Mouse (Mus musculus): ENCODE data around the gene Pdzk1ip1.
A peak's percentile ranks its signal among the peaks of the same experiment; 100 is the strongest.

The Pdzk1ip1 gene

DNA sequence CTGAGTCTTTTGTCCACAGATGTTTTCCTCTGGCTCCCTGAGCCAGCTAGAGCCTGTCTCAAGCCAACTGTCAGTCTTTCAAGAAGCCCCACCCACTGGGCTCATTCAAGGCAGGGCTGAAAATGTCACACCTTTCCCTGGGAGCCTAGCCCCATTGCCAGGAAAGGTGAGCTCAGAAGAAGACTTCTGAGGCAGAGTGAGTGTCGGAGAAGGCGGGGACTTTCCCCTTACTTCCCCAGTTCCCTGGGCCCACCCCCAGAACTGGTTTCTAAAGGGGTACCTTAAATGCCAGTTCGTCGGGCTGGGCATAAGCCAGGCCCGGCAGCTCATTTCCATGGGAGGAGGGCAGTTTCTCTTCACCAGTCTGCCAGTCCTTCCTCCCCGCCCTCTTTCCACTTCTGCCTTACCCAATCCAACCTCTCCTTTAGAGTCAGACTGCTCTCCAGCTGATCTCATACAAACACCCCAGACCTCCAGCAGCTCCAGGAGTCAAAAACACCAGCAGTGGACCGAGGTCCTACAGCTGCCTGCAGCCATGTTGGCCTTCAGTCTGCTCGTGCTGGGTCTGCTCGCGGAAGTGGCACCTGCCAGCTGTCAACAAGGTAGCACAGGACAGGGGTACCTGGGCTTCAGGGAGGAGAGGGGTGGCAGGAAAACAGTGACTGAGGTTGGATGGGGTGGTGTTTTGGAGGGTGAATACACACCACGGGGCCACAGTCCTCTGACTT lies at the start of gene Pdzk1ip1:
TSS of gene Pdzk1ip1 (plus strand) at position 98 of the 728 bp plus-strand sequence.
- no peak for DNase-seq

DNA sequence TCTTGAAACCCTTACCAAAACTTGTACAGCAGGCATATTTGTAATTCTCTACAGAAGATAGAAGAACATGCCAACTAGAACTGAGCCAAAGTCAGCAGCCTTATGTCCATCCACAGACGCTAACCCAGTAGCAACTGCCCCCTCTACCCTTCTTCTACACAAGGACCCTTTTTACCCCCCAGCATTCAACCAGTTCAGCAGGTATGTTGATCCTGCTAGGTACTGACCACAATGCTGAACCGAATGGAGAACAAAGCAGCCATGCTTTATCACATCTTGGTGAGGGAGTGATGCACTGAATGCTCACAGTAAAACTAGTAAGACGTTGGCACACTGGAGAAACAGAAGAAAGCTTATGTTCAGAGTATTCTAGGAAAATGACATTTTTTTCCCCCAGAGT lies 42.9 kb upstream of the Pdzk1ip1 start:
- no peak for DNase-seq

DNA sequence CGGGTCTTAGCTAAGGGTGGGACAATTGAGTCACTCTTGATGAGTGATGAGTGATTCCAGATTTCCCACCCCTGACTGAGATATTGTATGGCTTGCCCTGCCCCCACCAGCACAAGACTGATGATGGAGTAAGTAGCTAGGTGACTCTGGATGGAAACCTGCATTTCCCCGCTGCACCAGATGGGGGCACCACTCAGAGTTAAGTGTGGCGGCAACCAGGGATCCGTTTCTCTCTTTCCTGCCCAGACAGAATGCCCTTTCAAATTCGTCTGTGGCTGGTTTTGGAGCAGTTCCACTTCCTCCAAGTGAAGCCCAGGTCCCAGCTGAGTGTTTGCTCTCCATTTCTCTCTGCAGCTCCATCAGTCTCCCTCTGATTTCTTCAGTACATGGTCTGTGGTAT lies 40.8 kb upstream of the Pdzk1ip1 start:
- DNase-seq: no peak

DNA sequence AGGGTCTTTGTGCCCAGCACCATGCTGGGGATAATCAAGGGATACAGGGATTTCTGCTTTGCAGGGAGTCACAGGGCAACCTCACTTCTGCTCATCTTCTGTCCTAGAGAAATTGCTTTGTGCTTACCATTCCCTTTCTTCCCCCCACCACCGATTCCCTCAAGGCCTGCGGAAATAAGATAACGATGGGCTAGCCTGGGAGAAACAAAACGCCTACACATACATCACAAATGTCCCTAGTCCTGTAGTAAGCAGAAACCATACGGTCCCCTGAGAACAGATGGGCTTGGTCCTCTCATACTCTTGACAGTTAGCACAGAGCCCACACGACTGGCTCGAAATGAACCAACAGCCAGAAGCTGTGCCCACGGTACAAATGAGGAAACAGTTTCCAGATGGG lies 40.3 kb upstream of the Pdzk1ip1 start:
- no peak for DNase-seq

DNA sequence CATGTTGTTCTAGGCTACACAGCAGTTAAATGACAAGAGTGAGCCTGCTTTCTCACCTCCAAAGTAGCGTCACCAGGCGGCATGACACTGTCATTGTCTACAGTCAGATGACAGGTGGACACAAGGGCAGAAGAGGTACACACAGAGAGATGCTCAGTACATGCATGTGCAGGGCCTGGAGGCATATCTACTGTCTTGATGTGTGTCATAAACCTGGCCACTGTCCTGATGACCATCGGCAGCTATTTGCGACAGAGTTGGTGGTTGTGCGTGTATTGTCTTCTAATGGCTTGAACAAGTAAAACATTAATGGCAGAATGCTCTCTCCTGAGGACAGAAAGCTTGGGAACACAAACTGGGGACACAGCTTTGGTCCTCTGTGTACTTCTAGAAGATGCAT lies 37.3 kb upstream of the Pdzk1ip1 start:
- no peak for DNase-seq

DNA sequence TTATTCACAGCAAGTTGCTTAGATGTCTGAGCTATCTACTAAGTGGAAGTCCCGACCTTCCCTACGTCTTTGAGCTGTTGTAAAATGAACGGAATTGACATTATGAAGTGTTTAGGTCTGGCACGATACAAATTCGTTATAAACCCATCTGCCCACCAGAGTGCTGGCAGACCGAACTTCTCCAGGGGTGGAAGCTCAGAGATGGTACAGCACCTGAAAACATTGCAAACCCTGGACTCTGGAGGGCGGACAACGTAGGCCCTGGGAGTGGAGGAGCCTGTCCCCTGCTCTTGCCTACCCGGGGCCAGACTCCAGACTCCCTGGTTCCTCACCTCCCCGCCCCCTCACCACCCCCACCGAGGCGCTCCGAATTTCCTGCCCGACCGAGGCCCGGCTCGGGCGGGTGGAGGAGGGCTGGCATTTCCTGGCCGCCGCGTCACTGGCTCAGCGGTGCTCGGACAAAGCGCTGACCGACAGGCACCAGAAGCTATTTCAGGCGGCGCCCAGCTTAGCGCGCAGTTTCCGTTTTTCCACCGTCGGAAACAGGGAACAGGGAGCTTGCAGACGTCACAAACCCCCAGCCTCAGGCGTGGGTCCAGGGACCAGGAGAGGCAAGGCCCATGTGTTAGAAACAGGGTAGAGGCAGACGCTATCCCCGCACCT lies 36.0 kb upstream of the Pdzk1ip1 start:
- DNase-seq: no peak

DNA sequence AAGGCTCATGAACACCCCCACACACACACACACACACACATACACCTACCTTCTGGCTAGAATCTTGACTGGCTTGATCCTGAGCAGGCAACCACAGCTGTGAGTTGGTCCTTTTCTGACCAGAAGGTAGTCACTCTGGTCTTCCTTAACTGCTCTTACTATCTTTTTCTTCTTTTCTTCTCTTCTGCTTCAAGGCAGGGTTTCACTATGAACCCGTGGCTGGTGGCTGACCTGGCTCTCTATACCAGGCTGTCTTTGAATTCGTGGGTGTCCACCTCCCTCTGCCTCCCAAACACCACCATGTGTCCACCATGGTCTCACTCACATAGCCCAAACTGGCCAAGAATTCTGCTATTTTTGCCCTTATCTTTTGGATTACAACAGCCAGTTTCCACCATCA lies 33.5 kb upstream of the Pdzk1ip1 start:
- no peak for DNase-seq

DNA sequence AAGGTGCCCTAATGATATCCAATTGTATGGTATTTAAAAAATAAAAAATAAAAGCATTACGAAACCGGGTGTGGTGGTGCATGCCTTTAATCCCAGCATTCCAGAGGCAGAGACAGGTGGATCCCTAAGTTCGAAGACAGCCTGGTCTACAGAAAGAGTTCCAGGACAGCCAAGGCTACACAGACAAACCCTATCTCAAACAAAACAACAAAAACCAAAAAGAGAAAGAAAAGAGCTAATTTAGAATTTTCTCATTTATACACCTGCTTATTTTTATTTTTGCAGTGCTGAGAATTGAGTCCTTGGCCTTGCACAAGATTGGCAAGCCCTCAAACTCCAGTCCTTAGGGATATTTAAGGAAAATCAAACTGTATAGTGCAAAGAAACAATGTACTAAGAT lies 32.8 kb upstream of the Pdzk1ip1 start:
- no peak for DNase-seq

DNA sequence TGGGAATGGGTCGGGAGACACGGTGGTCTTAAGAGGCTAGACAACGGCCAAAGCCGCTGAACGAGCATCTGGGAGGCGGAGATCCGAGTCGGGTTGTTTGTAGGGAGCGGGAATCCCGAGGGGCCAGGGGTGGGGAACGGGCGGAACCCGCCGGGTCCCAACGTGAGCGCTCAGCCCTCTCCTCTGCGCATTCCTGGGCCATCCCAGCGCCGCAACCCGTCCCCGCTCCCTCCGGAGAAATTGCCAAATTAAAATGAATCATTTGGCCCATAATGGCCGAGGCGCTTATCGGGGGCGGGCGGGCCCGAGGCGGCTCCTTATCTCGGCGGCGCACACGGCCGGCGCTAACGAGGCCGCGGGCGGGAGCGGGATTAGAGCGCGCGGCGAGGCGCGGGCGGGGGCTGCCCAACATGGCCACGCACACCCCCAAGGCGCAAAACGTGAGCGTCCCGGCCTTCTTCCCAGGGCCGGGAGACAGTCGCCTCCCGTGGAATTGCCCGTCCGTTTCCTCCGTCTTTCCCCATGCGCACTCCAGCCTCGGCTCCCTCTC lies 32.1 kb upstream of the Pdzk1ip1 start, which contains the start of gene Tal1:
TSS of gene Tal1 (plus strand) at position 56 of the 550 bp plus-strand sequence.
- no peak for DNase-seq

DNA sequence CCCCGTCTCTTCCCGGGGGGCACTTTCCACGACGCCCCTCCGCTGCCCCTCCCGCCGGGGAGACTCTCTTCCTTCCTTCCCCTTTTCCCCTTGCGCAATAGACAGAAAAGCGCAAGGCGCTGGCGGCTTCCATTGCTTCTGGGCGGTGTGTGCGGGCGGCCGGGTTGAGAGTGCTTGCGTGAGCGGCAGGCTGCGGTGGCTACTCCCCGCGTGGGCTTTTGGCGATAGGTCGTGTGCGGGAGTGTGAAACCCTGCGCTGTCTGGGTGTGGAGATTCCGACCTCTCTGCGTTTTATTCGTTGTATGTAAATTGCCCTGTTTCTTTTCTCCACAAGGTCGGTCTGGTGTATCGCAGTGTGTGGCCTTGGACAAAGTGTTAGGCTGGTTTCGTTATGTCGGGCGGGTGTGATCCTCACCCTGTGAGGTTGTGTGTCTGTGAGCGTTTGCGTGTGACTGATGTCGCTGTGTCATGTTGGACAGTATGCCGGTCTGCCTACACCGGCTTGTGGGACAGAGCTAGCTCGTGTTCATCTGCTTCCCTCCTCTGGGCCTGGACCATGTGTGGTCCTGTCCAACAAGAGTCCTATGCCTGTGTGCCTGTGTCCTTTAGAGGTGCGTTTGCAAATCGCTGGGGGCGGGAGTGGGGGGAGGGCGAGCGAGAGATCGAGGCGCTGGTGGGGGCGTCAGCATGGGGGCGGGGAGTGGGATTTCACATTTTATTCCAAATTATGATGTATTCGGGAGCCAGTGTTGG lies 31.4 kb upstream of the Pdzk1ip1 start:
- DNase-seq: peak; percentile 14

DNA sequence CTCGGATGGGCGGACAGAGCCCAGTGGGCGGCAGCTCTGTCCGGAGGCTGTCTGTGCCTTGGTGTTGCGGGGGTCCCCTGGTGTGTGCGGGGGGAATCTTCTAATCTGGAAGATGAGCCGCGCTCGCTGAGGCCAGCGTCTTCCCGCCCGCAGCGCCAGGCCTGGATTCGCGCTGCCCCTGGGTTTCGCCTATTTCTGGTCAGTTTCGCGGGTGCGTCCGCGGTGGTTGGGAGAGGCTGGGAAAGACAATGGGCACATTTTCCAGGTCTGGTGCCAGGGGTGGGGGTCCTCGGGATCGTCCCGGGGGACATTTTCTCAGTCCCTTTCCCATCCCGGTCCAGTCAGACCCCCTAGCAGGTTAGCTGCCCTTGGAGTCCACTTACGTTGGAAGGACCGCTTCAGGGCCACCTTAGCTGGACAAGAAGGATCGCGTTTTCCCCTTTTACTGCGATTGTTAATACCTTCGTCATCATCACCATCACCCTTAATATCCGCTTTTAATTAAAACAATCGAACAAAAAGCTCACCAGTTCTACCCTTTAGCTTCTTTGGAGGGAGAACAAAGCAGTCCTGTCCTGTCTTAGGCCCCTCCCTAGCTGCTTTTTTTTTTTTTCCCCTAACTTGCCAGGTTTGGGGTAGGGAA lies 30.7 kb upstream of the Pdzk1ip1 start:
- no peak for DNase-seq

DNA sequence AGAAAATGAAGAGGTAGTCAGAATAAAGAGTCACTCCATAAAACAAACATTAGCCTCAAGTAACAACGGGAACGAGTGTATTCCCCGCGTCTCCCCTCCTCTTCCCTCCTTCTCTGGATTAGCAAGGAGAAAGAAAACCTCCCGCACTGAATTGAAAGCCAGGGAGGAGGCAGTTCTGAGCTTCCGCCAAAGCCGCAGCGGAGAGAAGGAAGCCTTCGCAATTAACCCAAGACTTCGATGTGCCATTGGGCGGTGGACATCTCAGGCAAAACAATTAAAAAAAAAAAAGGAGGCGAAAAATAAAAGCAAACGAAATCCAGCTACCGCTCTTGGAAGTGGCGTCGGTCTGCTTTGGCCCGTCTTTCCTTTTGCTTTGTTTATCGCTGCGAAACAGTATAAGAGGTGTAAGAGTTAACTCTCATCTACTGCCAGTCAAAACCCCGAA lies 30.2 kb upstream of the Pdzk1ip1 start:
- no peak for DNase-seq

DNA sequence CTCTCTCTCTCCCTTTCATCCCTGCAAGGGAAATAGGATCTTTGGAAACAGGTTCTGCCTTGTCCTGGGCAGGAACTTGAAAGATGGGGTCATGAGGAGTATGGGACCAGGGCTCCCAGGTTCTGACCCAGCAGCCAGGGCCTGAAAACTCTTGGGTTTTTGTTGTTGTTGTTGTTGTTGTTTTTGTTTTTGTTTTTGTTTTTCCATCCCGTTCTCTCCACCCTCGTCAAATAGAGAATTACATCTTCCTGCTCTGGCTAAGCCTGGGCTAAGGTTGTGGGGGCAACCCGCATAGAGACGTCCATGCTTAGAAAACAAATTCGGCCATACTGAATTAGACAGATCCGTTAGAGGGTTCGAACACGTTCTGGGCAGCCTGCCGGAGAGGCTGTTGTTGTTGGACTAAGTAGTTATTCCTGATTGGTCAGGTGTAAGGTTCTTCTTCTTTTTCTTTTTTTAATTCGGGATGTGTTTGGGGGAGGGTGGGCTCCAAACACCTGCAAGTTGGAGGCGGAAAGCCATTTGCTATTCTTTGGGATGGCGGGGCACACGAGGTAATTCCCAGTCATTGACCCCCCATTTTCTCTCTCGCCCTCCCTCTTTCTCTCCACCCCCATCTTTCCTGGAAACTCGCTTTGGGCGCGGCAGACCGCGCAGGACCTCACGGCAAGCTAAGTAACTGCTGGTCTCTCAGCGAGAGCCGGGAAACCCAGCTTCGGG lies 29.5 kb upstream of the Pdzk1ip1 start:
- DNase-seq: no peak

DNA sequence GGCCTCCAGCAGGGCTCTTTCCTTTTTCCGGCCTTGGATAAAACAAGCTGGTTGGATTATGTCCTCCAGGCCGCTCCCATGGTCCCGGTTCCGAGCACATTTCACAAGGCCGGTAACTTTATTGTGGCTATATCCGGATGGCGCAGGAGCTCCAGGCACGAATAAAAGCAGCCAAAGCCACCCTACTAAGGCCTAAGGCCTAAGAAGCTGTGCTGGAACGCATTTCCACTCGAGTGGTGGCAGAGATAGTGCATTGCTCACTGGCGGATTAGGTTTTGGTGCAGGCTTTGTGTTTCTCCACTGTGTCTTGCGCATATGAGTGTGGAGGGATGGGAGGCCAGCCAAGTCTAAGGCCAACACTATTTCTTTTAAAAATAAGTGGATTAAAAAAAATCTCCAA lies 28.6 kb upstream of the Pdzk1ip1 start:
- no peak for DNase-seq

DNA sequence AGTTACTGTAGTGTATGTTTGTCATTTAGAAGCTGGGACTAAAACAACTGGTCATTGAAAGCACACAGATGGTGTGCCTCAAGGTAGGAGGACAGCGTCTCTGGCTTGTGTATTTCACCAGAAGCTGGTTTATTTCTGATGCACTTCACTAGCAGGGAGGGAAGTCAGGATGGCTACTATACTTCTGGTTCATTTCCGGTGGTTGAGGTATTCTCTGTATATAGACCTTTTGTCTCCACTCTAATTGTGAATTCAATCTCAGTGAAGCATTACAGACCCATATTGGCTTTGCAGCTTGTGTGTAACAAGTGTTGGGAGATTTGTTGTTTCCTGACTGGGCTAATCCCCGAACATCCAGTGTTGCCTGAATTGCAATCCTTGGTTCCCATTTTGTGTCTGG lies 27.8 kb upstream of the Pdzk1ip1 start:
- DNase-seq: no peak

DNA sequence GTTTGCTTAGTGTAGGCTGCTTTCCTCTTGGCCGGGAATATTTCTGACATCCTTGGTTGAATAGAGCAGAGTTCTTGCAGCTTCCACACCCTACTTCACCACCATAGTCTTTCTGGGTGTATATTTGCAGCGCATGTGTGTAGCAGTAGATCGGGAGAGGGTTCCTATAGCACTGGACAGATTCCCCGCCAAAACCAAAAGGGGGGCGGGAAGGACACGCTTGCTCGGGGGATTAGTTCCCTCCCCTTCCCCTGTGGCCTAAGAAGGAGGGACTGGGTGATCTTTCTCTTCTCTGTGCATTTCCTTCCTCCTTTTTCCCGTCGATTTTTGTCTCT lies 26.0 kb upstream of the Pdzk1ip1 start:
- DNase-seq: no peak

DNA sequence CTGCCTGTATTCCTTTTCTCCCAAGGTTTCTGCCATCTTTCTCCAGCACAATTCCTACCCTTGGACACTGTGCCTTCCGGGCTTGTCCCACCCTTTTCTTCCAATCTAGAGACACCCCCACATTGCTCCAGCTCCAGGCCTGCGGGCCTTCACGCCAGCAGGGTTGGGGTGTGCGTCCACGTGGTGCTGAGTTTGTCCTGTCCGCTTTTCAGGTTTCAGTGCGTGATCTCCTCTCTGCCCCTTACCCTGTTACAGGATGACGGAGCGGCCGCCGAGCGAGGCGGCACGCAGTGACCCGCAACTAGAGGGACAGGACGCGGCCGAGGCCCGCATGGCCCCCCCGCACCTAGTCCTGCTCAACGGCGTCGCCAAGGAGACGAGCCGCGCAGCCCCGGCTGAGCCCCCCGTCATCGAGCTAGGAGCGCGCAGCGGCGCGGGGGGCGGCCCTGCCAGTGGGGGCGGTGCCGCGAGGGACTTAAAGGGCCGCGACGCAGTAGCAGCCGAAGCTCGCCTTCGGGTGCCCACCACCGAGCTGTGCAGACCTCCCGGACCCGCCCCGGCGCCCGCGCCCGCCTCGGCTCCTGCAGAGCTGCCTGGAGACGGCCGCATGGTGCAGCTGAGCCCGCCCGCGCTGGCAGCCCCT lies 25.5 kb upstream of the Pdzk1ip1 start:
- DNase-seq: no peak

DNA sequence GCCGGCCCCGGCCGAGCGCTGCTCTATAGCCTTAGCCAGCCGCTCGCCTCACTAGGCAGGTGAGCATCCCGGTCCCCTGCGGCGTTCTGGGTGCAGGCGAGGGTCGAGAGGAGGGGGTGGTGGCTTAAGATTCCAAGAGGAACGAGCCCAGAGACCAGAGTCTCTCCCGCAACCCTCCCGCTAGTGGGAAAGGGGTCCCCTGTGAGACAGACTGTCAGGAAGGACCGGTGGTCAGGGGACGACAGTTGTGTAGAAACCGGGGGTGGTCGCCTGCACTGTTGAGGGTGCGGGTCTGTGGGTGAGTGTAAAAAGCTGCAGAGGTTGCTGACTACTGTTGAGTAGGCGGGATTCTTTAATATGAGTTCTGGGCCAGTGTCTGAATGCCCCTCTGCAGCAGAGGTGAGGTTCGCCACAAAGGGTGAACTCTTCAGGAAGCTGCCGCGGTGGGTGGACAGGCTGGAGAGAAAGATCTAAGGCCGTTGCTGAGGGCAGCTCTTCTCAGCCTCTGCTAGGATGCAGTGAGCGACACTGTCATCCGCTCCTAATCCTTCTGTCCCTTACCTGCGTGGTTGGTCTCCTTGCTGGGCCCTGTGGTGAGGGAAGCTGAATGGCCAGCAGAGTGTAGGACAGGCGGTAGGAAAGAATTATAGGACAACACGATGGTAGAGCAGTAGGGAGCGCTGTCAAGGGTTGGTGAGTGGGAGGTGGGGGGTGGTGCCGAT lies 24.8 kb upstream of the Pdzk1ip1 start:
- DNase-seq: no peak

DNA sequence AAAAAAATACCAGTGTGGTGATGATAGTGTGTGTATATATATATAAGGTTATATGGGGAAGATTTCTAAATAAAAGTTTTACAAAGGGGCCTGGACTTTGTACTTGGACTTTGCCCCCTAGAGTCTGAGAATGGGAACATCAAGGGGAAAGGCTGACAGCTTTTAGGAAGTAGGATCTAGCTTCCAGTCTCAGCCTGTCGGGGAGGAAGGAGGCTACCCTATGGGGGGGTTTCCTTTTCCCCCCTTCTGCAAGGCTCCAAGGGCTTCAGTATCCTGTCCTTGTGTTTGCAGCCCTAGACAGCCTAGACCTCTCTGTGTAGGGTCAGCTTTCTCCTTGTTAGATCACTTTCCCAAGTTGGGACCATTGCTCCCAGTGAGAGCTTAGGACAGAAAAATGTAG lies 16.8 kb upstream of the Pdzk1ip1 start:
- DNase-seq: no peak

DNA sequence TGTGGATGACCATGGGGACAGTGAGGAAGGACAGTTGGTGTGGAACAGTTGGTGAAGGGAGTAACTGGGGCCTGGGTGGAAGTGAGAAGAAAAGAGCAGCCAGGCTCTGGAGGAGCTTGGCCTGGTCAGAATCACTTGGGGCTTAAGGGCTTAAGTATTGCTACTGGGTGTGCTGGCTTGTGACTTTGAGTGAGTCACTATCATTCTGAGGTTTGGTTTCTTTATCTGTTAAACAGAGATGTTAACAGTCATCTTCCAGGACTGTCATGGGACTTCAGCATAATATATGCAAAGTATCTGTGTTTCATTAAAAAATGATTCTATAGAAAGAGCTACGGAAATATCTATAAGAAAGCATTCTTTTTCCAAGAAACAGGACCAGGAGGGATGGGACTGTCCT lies 13.7 kb upstream of the Pdzk1ip1 start:
- no peak for DNase-seq

DNA sequence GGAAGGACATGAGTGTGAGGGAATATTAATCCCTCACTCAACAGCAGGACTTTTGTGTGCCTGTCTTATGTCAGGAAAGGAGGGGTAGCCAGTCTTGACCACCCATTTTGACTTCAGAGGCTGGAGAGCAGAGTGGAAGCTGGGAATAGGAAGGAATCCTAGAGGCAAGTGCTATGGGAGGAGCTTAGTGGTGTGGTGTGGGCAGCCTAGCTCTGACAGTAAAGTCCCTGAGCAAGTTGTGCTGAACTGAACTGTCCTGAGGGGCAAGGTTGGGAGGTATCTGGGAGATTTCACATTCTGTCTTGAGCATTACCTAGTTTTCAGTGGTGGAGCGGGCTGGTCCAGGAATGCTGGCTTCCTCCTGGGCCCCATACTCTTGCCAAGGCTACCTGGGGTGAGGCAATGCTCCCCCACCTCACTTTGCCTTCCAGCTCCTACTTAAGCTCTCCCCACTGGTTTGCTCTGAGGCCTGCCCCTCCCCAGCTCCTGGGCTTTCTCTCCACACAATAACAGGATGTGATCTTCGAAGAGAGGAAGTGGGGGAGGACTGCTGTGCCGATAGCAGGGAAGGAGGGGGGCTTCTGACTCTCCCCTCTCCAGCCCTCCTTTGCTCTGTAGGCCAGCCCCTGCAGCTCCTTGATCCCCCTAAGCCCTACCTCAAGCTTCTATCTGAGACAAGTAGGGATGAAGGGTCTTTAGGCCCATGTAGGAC lies 13.1 kb upstream of the Pdzk1ip1 start:
- no peak for DNase-seq
